Mouse (Mus musculus): ENCODE results near the gene Gm2832. TPM values are rescaled to one million over a fixed set of nuclear protein-coding genes. Genes with fewer than 3 reads are reported as not detected.
"Not testable (repeated sequence)": the region's sequence is repeated elsewhere in the genome, so short reads cannot be mapped to it uniquely, and the experiment has no call there.

Gene Gm2832
- polyA plus RNA-seq (2015; fragmentation: Nextera tagmentation; extraction: Ambion mirVana), result 0.35 and 0.53 TPM in 2 replicates

DNA sequence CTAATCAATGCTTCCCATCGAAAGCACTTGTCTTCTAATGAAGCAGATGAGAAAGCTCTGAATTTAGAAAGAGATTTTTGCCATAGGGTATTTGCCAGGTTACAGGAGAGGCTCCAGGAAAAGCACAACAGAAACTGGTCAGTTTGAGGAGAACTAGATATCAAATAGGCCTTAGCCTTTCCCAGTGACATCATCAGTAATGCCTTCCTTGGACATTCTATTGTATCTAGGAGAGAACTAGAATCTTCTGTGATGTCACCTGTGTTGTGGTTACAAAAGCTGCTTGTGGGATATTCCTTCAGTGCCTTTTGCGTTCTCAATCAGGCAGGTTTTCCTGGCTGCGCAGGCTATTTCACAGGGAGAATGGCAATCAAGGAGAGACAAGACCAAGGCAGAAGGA lies at the start of gene Gm2832:
Gm2832 (plus strand) TSS at position 301 of the 400 bp plus-strand sequence.
- H3K36me3 ChIP-seq (ENCODE audit: control insufficient read depth, insufficient read depth, low read length); H3K27ac ChIP-seq (ENCODE audit: low read depth, low read length); H3K9me3 ChIP-seq (ENCODE audit: control insufficient read depth, low read length); H3K27me3 ChIP-seq (replicated peaks; ENCODE audit: control insufficient read depth, insufficient read depth, low read length); H3K4me3 ChIP-seq (ENCODE audit: low read length); H3K4me1 ChIP-seq (ENCODE audit: control insufficient read depth, insufficient read depth, low read depth, low read length); ATAC-seq; H3K4me2 ChIP-seq (ENCODE audit: low read length); H3K9ac ChIP-seq (ENCODE audit: low read depth, low read length): not testable (repeated sequence)
- 100% methylated on average over 2 of the region's 3 CpGs for WGBS

DNA sequence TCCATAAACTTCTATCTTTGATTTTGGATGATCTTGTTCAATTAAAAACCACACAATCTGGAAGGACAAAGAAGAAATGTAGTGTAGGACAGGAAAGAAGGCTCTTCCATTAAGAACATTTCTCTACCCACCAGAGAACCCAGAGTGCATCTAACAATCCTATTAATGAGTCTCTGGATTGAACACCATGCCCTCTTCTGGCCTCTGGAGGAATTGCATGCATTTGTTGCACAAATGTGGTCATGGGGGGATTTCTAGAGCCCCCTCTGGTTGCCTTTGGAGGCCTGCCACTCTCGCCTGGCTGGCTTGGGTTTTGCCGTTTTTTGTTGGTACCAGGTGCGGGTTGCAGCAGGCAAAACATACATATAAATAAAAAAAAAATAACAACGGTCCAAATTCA lies 15.3 kb upstream of the Gm2832 start:
- H3K27ac ChIP-seq (ENCODE audit: low read depth, low read length); H3K4me3 ChIP-seq (ENCODE audit: low read length); H3K9me3 ChIP-seq (ENCODE audit: control insufficient read depth, low read length); H3K4me2 ChIP-seq (ENCODE audit: low read length); H3K9ac ChIP-seq (ENCODE audit: low read depth, low read length); H3K36me3 ChIP-seq (ENCODE audit: control insufficient read depth, insufficient read depth, low read length); ATAC-seq; H3K4me1 ChIP-seq (ENCODE audit: control insufficient read depth, insufficient read depth, low read depth, low read length); H3K27me3 ChIP-seq (replicated peaks; ENCODE audit: control insufficient read depth, insufficient read depth, low read length): not testable (repeated sequence)
- WGBS, result 39% methylated on average over 4 of the region's 4 CpGs

DNA sequence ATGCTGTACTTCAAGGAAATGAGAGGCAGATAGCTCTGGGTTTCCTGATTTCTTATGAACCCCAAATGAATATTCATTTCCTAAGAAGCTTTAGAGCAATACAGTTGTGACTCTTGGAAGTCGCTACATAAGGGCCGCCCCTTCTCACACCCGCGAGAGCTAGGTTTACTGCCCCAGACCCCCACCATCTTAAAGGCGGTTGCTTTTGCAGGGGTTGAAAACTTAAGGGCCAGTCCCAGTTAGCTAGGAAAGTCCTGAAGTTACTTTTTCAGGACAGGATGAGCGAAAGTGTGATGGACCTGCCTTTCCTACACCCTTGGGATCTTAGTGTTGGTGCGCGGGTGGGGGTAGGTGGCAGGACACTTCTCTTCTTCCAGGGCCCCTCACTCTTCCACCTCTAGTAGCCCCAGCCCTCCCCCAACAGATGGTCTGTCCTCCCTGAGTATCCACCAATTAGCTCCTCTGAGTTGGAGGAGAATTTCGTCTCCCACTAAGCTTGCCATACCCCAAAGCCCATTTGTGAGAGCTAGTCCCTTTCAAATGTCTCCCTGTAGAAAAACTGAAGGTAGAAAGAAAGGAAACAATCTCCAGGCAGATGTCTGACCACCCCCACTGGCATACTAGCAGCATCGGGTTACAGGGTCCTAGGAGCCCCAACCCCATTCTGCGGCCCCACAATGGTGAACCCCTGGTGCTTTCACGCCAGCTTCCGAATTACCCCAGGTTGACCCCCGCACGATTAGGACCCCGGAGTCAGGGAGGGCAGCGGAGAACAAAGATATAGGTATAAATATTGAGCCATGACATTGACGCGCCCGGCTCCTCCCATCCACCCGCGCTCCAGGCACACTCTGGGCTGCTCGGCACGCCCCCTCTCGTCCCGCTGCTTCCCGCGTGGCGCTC lies 14.5 kb upstream of the Gm2832 start:
- H3K9me3 ChIP-seq (ENCODE audit: control insufficient read depth, low read length); H3K4me1 ChIP-seq (ENCODE audit: control insufficient read depth, insufficient read depth, low read depth, low read length); H3K27ac ChIP-seq (ENCODE audit: low read depth, low read length); H3K36me3 ChIP-seq (ENCODE audit: control insufficient read depth, insufficient read depth, low read length); H3K27me3 ChIP-seq (replicated peaks; ENCODE audit: control insufficient read depth, insufficient read depth, low read length); H3K9ac ChIP-seq (ENCODE audit: low read depth, low read length): not testable (repeated sequence)
- 6% methylated on average over 18 of the region's 29 CpGs for WGBS
- peak; percentile 87 for ATAC-seq
- peak overlapping the region; percentile 50 for H3K4me2 ChIP-seq (ENCODE audit: low read length)
- peak overlapping the region; percentile 32 for H3K4me3 ChIP-seq (ENCODE audit: low read length)

DNA sequence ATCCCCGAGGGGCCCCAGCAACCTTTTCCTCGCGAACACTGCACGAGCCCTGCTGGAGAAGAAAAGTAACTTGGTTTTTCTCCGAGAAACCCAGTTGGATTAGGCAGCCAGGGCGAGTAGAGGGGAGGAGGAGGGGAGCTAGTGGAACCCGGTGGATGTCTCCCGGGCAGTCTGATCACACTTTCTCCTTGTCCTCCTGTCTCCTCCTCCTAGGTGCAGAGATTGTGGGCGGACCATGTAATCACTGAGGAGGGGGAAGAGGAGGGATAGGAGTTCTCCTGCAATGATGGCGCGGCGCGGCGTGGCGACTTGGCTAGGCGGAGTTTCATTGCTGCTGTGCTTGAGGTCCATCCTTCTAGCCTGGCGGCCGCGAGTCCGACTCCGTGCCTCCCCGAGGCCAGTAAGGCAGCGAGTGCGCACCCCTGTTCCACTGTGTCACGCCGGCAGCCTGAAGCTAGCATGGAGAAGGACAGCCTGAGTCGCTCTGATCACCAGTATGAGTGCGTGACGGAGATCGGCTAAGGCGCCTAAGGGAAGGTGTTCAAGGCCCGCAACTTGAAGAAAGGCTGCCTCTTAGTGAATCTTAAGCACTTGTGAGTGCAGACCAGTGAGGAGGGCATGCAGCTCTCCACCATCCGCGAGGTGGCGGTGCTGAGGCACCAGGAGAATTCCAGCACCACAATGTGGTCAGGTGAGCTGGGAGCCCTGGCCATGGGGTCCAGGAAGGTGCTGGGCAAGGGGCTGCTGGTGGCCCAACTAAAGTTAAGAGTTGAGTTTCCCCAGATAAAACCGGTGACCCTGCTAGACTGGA lies 13.6 kb upstream of the Gm2832 start:
- ATAC-seq, result peak; percentile 96
- under 1% methylated on average over 18 of the region's 36 CpGs for WGBS
- not testable (repeated sequence) for H3K27me3 ChIP-seq (replicated peaks; ENCODE audit: control insufficient read depth, insufficient read depth, low read length); H3K4me1 ChIP-seq (ENCODE audit: control insufficient read depth, insufficient read depth, low read depth, low read length); H3K27ac ChIP-seq (ENCODE audit: low read depth, low read length); H3K36me3 ChIP-seq (ENCODE audit: control insufficient read depth, insufficient read depth, low read length); H3K9me3 ChIP-seq (ENCODE audit: control insufficient read depth, low read length); H3K9ac ChIP-seq (ENCODE audit: low read depth, low read length)
- H3K4me3 ChIP-seq (ENCODE audit: low read length), result peak overlapping the region; percentile 36
- peak overlapping the region; percentile 51 for H3K4me2 ChIP-seq (ENCODE audit: low read length)

GRCm38 (mm10) chr14:41285965-41286364 lies 7.4 kb downstream of the Gm2832 start:
- not testable (repeated sequence) for H3K27me3 ChIP-seq (replicated peaks; ENCODE audit: control insufficient read depth, insufficient read depth, low read length); H3K9me3 ChIP-seq (ENCODE audit: control insufficient read depth, low read length); H3K4me2 ChIP-seq (ENCODE audit: low read length); H3K27ac ChIP-seq (ENCODE audit: low read depth, low read length); H3K36me3 ChIP-seq (ENCODE audit: control insufficient read depth, insufficient read depth, low read length); H3K4me3 ChIP-seq (ENCODE audit: low read length); H3K9ac ChIP-seq (ENCODE audit: low read depth, low read length); ATAC-seq; H3K4me1 ChIP-seq (ENCODE audit: control insufficient read depth, insufficient read depth, low read depth, low read length)
- 40% methylated on average over 1 of the region's 1 CpGs for WGBS

Other genes starting within 250 kb of the Gm2832 start
- gene Dydc2, start 209.6 kb upstream of the Gm2832 start, polyA plus RNA-seq (2015; fragmentation: Nextera tagmentation; extraction: Ambion mirVana), result 1.4 and 1.5 TPM in 2 replicates
- 0.26 TPM in 2 replicates for gene Dydc1, start 205.9 kb upstream of the Gm2832 start, polyA plus RNA-seq (2015; fragmentation: Nextera tagmentation; extraction: Ambion mirVana)
- not detected in 2 replicates for gene Mat1a, start 173.8 kb upstream of the Gm2832 start, polyA plus RNA-seq (2015; fragmentation: Nextera tagmentation; extraction: Ambion mirVana)
- not detected in 2 replicates for gene Sftpa1, start 147.0 kb upstream of the Gm2832 start, polyA plus RNA-seq (2015; fragmentation: Nextera tagmentation; extraction: Ambion mirVana)
- not detected in 2 replicates for gene Mbl1, start 127.3 kb upstream of the Gm2832 start, polyA plus RNA-seq (2015; fragmentation: Nextera tagmentation; extraction: Ambion mirVana)
- not detected in 2 replicates for gene Sftpd, start 93.7 kb upstream of the Gm2832 start, polyA plus RNA-seq (2015; fragmentation: Nextera tagmentation; extraction: Ambion mirVana)
- gene Gm5798, start 69.8 kb downstream of the Gm2832 start, polyA plus RNA-seq (2015; fragmentation: Nextera tagmentation; extraction: Ambion mirVana), result not detected in 2 replicates
- gene Gm7945, start 107.6 kb downstream of the Gm2832 start, polyA plus RNA-seq (2015; fragmentation: Nextera tagmentation; extraction: Ambion mirVana), result 0.14 TPM in 1 of 2 replicates, not detected in the other
- not detected in 2 replicates for gene Gm6482, start 129.5 kb downstream of the Gm2832 start, polyA plus RNA-seq (2015; fragmentation: Nextera tagmentation; extraction: Ambion mirVana)
- gene Gm7954, start 174.7 kb downstream of the Gm2832 start, polyA plus RNA-seq (2015; fragmentation: Nextera tagmentation; extraction: Ambion mirVana), result not detected in 2 replicates
- not detected in 2 replicates for gene Gm3486, start 210.7 kb downstream of the Gm2832 start, polyA plus RNA-seq (2015; fragmentation: Nextera tagmentation; extraction: Ambion mirVana)